Mouse (Mus musculus) megakaryocyte, embryonic 14.5 days (primary cell): ENCODE results near the gene Fry. TPM values are rescaled to one million over a fixed set of nuclear protein-coding genes. Genes with fewer than 3 reads are reported as not detected.

Source experiments
- H3K27me3 ChIP-seq: replicated peaks from 2 replicates; pipeline ENCODE3; 2012; ENCODE audit warnings: inconsistent platforms
- H3K36me3 ChIP-seq: replicated peaks from 2 replicates; pipeline ENCODE3; 2012; ENCODE audit warnings: low read length, inconsistent platforms, mixed read lengths
- H3K4me1 ChIP-seq: 2 replicates; pipeline ENCODE4 v1.6.1; 2012; ENCODE audit warnings: inconsistent platforms
- H3K4me3 ChIP-seq: replicated peaks from 2 replicates; pipeline ENCODE3; 2012; ENCODE audit warnings: moderate library complexity, mild to moderate bottlenecking, inconsistent platforms
- H3K9me3 ChIP-seq: 2 replicates; pipeline ENCODE4 v1.6.1; 2012; ENCODE audit warnings: inconsistent platforms
- FLI1 ChIP-seq: IDR thresholded peaks from 2 replicates; pipeline ENCODE4 v1.6.1; 2012; ENCODE audit warnings: low read length, inconsistent platforms, mixed read lengths
- GATA1 ChIP-seq: IDR thresholded peaks from 3 replicates; pipeline ENCODE4 v1.6.1; 2012; ENCODE audit warnings: mixed read lengths, low read length, inconsistent platforms, borderline replicate concordance
- polyA plus RNA-seq: library from polyadenylated mRNA; stranded (reverse); fragments of >175 nt; gene quantifications from 2 replicates; pipeline ENCODE4 v1.2.3, GENCODE M21; 2012; ENCODE audit warnings: low replicate concordance; ENCODE audit not compliant: insufficient read depth

Gene Fry
- polyA plus RNA-seq, 1 experiment, result 1.5 TPM

DNA sequence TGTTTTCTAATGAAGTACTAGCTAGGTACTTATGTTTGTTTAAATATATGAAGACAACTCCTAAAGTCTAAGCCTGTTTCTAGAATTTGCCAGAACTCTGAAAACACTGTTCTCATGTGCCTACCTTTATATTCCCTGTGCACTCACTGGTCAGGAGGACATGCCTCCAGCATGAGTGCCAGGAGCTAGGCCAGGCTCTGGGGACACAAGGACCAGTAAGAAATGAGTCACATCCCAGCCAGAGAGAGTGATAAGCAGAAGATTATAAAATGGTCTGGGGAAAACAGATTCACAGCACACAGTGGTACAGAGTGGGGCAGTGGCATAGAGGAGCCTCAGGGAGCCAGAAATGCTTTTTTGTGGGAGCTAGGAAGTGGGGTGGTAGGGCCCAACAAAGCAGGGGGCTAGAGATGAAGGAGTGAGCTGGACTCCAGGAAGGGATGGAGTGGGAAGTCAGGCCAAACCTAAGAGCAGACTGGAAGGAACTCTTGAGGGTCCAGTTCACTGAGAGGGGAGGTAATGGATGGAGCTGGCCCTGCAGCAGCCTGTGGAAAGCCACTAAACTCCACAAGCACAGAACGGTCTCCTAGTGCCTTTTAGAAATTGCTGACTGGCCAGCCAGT lies 62.7 kb downstream of the Fry start:
- H3K4me1 ChIP-seq, result peaks cover 54% of the 10 kb centered on the region
- H3K4me3 ChIP-seq, result no peak overlapping the region
- no peak for TF ChIP-seq FLI1
- TF ChIP-seq GATA1, result no peak
- H3K9me3 ChIP-seq, result peaks cover 13% of the 10 kb centered on the region
- peaks cover 30% of the 10 kb centered on the region for H3K36me3 ChIP-seq
- no peaks in the 10 kb centered on the region for H3K27me3 ChIP-seq

GRCm38 (mm10) chr5:150184959-150185358 lies 66.5 kb downstream of the Fry start:
- Histone ChIP-seq H3K27me3 (no peaks in the 10 kb centered on the region), H3K4me3 (no peak overlapping the region), H3K36me3 (peaks cover 33% of the 10 kb centered on the region), H3K9me3 (peaks cover 8% of the 10 kb centered on the region), H3K4me1 (peaks cover 53% of the 10 kb centered on the region)
- TF ChIP-seq GATA1 (no peak), FLI1 (no peak)

- Histone ChIP-seq H3K27me3 (no peaks in the 10 kb centered on the region), H3K9me3 (peaks cover 19% of the 10 kb centered on the region), H3K36me3 (peaks cover 40% of the 10 kb centered on the region), H3K4me1 (peaks cover 49% of the 10 kb centered on the region), H3K4me3 (no peak overlapping the region)
- TF ChIP-seq FLI1 (no peak), GATA1 (no peak)
Observed at GRCm38 (mm10) chr5:150186121-150186520, 67.7 kb downstream of the Fry start.

DNA sequence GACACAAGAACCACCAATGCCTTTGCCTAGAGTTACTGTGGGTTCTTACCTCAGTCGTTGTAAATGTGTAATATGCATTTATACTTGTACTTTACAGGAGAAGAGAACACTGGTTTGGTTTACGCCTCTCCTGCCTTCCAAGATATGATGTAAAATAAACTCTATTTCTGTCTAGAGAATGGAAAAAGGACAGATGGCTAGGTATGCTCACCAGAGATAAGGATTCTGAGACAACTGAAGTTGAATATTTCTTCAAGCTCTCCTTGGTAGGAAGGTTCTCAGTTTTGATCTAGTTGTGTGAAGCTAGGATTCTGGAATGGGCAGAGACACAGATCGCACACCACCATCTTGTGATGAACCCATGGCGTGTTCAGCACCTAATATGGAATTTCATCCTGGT lies 68.2 kb downstream of the Fry start:
- peaks cover 47% of the 10 kb centered on the region for H3K4me1 ChIP-seq
- H3K9me3 ChIP-seq, result peaks cover 24% of the 10 kb centered on the region
- H3K27me3 ChIP-seq, result no peaks in the 10 kb centered on the region
- no peak for TF ChIP-seq GATA1
- no peak for TF ChIP-seq FLI1
- no peak overlapping the region for H3K4me3 ChIP-seq
- H3K36me3 ChIP-seq, result peaks cover 45% of the 10 kb centered on the region

GRCm38 (mm10) chr5:150188031-150188430 lies 69.6 kb downstream of the Fry start:
- H3K4me1 ChIP-seq, result peaks cover 47% of the 10 kb centered on the region
- peaks cover 24% of the 10 kb centered on the region for H3K9me3 ChIP-seq
- H3K4me3 ChIP-seq, result no peak overlapping the region
- peaks cover 45% of the 10 kb centered on the region for H3K36me3 ChIP-seq
- TF ChIP-seq GATA1 (no peak), FLI1 (no peak)
- H3K27me3 ChIP-seq, result no peaks in the 10 kb centered on the region

GRCm38 (mm10) chr5:150190454-150191358 lies 72.3 kb downstream of the Fry start:
- peaks cover 20% of the 10 kb centered on the region for H3K9me3 ChIP-seq
- no peaks in the 10 kb centered on the region for H3K27me3 ChIP-seq
- TF ChIP-seq GATA1, result no peak
- no peak for TF ChIP-seq FLI1
- H3K36me3 ChIP-seq, result peaks cover 38% of the 10 kb centered on the region
- H3K4me3 ChIP-seq, result peak overlapping the region; percentile 74
- H3K4me1 ChIP-seq, result peaks cover 46% of the 10 kb centered on the region

DNA sequence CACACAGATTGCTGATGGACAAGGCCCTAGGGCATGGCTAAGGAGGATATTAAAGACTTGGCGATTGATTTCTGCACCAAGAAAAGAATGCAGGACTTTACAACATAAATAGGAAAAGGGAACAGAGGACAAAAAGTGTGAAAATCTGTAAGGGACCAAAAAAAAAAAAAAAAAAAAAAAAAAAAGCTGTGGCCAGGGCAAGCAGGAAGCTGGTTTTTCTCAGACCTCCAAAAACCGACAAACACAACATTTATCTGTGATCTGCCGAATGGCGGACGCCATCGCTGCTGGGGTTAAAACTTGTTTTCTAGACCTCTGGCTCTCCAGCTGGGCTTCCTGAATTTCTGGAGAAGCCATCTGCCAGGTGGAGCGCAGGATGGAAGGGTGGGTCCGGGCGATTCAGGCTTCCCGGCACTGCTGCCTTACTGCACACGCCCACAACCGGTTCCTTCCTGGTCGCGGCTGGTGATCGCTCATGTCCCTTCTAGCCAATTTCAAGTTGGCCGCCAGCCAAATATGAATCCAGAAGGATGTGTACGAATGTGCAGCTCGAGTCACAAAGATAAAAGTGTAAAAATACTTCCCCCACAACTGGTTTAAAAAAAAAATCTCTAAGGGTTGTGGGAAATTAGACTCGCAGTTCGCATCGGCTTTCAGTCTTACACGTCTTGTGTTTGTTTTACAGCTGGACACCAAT lies 77.2 kb downstream of the Fry start:
- peaks cover 2% of the 10 kb centered on the region for H3K27me3 ChIP-seq
- H3K4me1 ChIP-seq, result peaks cover 28% of the 10 kb centered on the region
- peaks cover 13% of the 10 kb centered on the region for H3K36me3 ChIP-seq
- TF ChIP-seq GATA1 (no peak), FLI1 (no peak)
- H3K4me3 ChIP-seq, result peak overlapping the region; percentile 94
- peaks cover 9% of the 10 kb centered on the region for H3K9me3 ChIP-seq

GRCm38 (mm10) chr5:150196211-150196585 lies 77.8 kb downstream of the Fry start:
- Histone ChIP-seq H3K27me3 (peaks cover 2% of the 10 kb centered on the region), H3K4me1 (peaks cover 27% of the 10 kb centered on the region), H3K36me3 (peaks cover 8% of the 10 kb centered on the region), H3K9me3 (peaks cover 4% of the 10 kb centered on the region; the same call in 1 of the 2 replicates), H3K4me3 (peak overlapping the region; percentile 94)
- TF ChIP-seq FLI1, result no peak
- no peak for TF ChIP-seq GATA1

DNA sequence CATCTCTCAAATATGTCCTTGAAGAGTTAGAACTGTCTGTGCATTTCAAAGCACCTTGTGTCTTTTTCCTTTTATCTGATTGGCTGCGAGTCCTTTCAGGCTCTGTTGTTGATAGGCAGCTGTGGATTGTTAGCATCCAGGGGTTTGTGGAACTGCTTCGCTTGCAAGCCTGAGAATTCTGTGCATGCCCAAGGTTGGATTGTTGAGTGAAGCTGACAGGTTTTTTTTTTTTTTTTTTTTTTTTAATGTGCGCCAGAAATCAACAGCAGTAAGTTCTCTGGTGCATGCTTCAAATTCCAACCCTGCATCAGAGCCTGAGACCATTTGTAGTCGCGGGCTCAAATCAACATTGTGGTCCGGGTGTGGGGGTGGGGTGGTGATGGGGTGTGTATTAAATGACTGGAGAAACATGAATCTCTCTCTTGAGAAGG lies 78.5 kb downstream of the Fry start:
- Histone ChIP-seq H3K36me3 (peaks cover under 1% of the 10 kb centered on the region), H3K27me3 (peaks cover 2% of the 10 kb centered on the region), H3K4me1 (peaks cover 27% of the 10 kb centered on the region), H3K4me3 (no peak overlapping the region), H3K9me3 (no peaks in the 10 kb centered on the region)
- no peak for TF ChIP-seq GATA1
- no peak for TF ChIP-seq FLI1
